Mouse (Mus musculus) kidney, postnatal 25 days (tissue): ENCODE data around the gene Prl3d1.
"Not testable (repeated sequence)": the region's sequence is repeated elsewhere in the genome, so short reads cannot be mapped to it uniquely, and the experiment has no call there.

Experiments
- DNase-seq, 2 experiments: peaks; one replicate each; pipeline ENCODE4 v3.0.0; 2021; ENCODE audit warnings: mixed read lengths in 2 of 2

Gene Prl3d1

GRCm38 (mm10) chr13:27093890-27094289 lies at the start of gene Prl3d1:
TSS of gene Prl3d1 (plus strand) at chr13:27094190.
- DNase-seq: not testable (repeated sequence)

GRCm38 (mm10) chr13:27057270-27057669 lies 36.7 kb upstream of the Prl3d1 start, which contains the start of gene Prl:
TSS of gene Prl (plus strand) at chr13:27057570.
- DNase-seq: no peak

- DNase-seq: no peak
Observed at GRCm38 (mm10) chr13:27059177-27059576, 34.8 kb upstream of the Prl3d1 start.

GRCm38 (mm10) chr13:27121398-27121797 lies 27.4 kb downstream of the Prl3d1 start, which contains the start of gene Prl3d2:
TSS of gene Prl3d2 (plus strand) at chr13:27121698.
- not testable (repeated sequence) for DNase-seq

- no peak for DNase-seq
Observed at GRCm38 (mm10) chr13:27148264-27148663, 54.3 kb downstream of the Prl3d1 start.
